Mouse (Mus musculus) heart, postnatal 14 days (tissue): ENCODE measurements around the gene Eif3i. TPM values are rescaled to one million over a fixed set of nuclear protein-coding genes. Genes with fewer than 3 reads are reported as not detected.
"Not testable (repeated sequence)": the region's sequence is repeated elsewhere in the genome, so short reads cannot be mapped to it uniquely, and the experiment has no call there.

Experiments
- DNase-seq, 2 experiments: peaks; one replicate each; pipeline ENCODE4 v3.0.0; 2021 to 2022
- intact Hi-C: fragments of 180-260 bp; cut with DNase I; formaldehyde crosslinking; loops from one replicate; pipeline ENCODE4 v1.15.1; 2025
- microRNA-seq, 2 experiments: library from miRNA; unstranded; fragments of <30 nt; microRNA quantifications; one replicate each; pipeline ENCODE4 v1.2.0; 2021 to 2022
- total RNA-seq, 2 experiments: library from RNA; stranded (reverse); gene quantifications; 2 replicates each; pipeline ENCODE4 v1.2.3; 2021

Gene Eif3i
- total RNA-seq, 2 experiments from 2014 or later: 114 to 128 TPM

GRCm38 (mm10) chr4:129549306-129549705, 51.1 kb downstream of the Eif3i start:
- intact Hi-C loops: loop anchor here (5.0 kb wide), 1 partner anchor 58 kb away; no protein-coding TSS in a partner anchor
- peak in 1 of 2 experiments; percentile 31 for DNase-seq

- DNase-seq: not testable (repeated sequence)
- intact Hi-C loops: loop anchor here (5.0 kb wide), 1 partner anchor 60 kb away; no protein-coding TSS in a partner anchor
Measured at GRCm38 (mm10) chr4:129547631-129548030, 52.8 kb downstream of the Eif3i start.

GRCm38 (mm10) chr4:129544106-129544505, 56.3 kb downstream of the Eif3i start:
- DNase-seq: no peak
- intact Hi-C loops: no loop called here

- intact Hi-C loops: no loop called here
- peak; percentile 98 to 99 for DNase-seq
Measured at GRCm38 (mm10) chr4:129542592-129543141, 57.8 kb downstream of the Eif3i start, which contains the start of gene Hdac1. Gene Hdac1, minus strand, starts transcription at chr4:129542713.

Small RNA genes lying within 50 kb of the gene (microRNA-seq; reads per million reads assigned to microRNA genes)
- gene Mir8119: 0 reads per million in 2 experiments

Other genes starting within 250 kb of the Eif3i start
- gene Zbtb8a, start 222.5 kb downstream of the Eif3i start, total RNA-seq: 1 to 10 TPM; 4.4 to 4.7 TPM
- under 1 TPM; 0.29 to 0.32 TPM for gene Zbtb8b, start 159.8 kb downstream of the Eif3i start, total RNA-seq
- gene Bsdc1, start 139.1 kb downstream of the Eif3i start, total RNA-seq: 10 to 100 TPM; 39.6 to 43.9 TPM
- gene Tssk3, start 109.6 kb downstream of the Eif3i start, total RNA-seq: not detected
- not detected for gene Fam229a, start 109.5 kb downstream of the Eif3i start, total RNA-seq
- 10 to 100 TPM; 13.6 to 23.8 TPM for gene Marcksl1, start 87.1 kb downstream of the Eif3i start, total RNA-seq
- 10 to 100 TPM; 23.9 to 24.2 TPM for gene Hdac1, start 57.9 kb downstream of the Eif3i start, total RNA-seq
- gene Lck, start 27.0 kb downstream of the Eif3i start, total RNA-seq: 10 to 100 TPM in 1 of 2 experiments, 1 to 10 TPM in 1; 1.4 to 20.4 TPM
- gene Fam167b, start 22.1 kb downstream of the Eif3i start, total RNA-seq: under 1 TPM; 0.53 to 0.83 TPM
- 10 to 100 TPM; 46.8 to 51.3 TPM for gene Tmem234, start within 50 bp of the Eif3i start, total RNA-seq
- gene Dcdc2b, start 13.6 kb upstream of the Eif3i start, total RNA-seq: 1 to 10 TPM; 1.2 TPM
- 10 to 100 TPM; 16.3 to 17.6 TPM for gene Iqcc, start 18.5 kb upstream of the Eif3i start, total RNA-seq
- 10 to 100 TPM; 40.7 to 46.5 TPM for gene Ccdc28b, start 23.3 kb upstream of the Eif3i start, total RNA-seq
- 10 to 100 TPM; 28.0 to 28.6 TPM for gene Txlna, start 40.4 kb upstream of the Eif3i start, total RNA-seq
- gene Kpna6, start 72.1 kb upstream of the Eif3i start, total RNA-seq: 10 to 100 TPM; 69.9 to 72.4 TPM
- gene Tmem39b, start 96.2 kb upstream of the Eif3i start, total RNA-seq: 1 to 10 TPM; 4.8 to 5.3 TPM
- 10 to 100 TPM; 44.2 to 49.3 TPM for gene Khdrbs1, start 141.7 kb upstream of the Eif3i start, total RNA-seq
- 100 to 1,000 TPM; 212 to 215 TPM for gene Ptp4a2, start 210.6 kb upstream of the Eif3i start, total RNA-seq